Mouse (Mus musculus) liver, adult 2 months (tissue): ENCODE measurements around the gene Stat4. TPM values are rescaled to one million over a fixed set of nuclear protein-coding genes. Genes with fewer than 3 reads are reported as not detected.

Experiments used
- DNase-seq: peaks from one replicate; pipeline ENCODE4 v3.0.0-alpha.2; 2011; ENCODE audit warnings: low read depth, low spot score; ENCODE audit errors: extremely low read depth
- H3K27ac ChIP-seq: fragments of 200-500 bp; replicated peaks from 2 replicates; pipeline ENCODE4 v1.5.1; 2012; ENCODE audit warnings: low read depth, mild to moderate bottlenecking, control low read depth, inconsistent platforms, low read length; ENCODE audit not compliant: insufficient read depth
- H3K27me3 ChIP-seq: fragments of 200-500 bp; 2 replicates; pipeline ENCODE4 v1.6.1; 2012; ENCODE audit warnings: mild to moderate bottlenecking, moderate library complexity, low read length, inconsistent platforms; ENCODE audit not compliant: control insufficient read depth, insufficient read depth
- H3K36me3 ChIP-seq: fragments of 200-500 bp; 2 replicates; pipeline ENCODE4 v1.6.1; 2012; ENCODE audit warnings: low read length, inconsistent platforms; ENCODE audit not compliant: control insufficient read depth, insufficient read depth
- H3K4me1 ChIP-seq: fragments of 200-500 bp; 2 replicates; pipeline ENCODE4 v1.6.1; 2011; ENCODE audit warnings: low read length; ENCODE audit not compliant: control insufficient read depth, insufficient read depth
- H3K4me3 ChIP-seq: fragments of 200-500 bp; 2 replicates; pipeline ENCODE4 v1.5.1; 2011; ENCODE audit warnings: low read depth, mild to moderate bottlenecking, control low read depth, low read length, moderate library complexity; ENCODE audit not compliant: insufficient read depth
- H3K79me2 ChIP-seq: fragments of 200-500 bp; 2 replicates; pipeline ENCODE4 v1.6.1; 2012; ENCODE audit warnings: inconsistent platforms, mild to moderate bottlenecking, low read length, moderate library complexity; ENCODE audit not compliant: control insufficient read depth, insufficient read depth
- H3K9ac ChIP-seq: fragments of 200-500 bp; 2 replicates; pipeline ENCODE4 v1.6.1; 2012; ENCODE audit warnings: low read depth, mild to moderate bottlenecking, control low read depth, inconsistent platforms, low read length
- CTCF ChIP-seq: fragments of 200-500 bp; IDR thresholded peaks from 2 replicates; pipeline ENCODE4 v1.5.1; 2011; ENCODE audit warnings: low read depth, low read length, control low read depth
- POLR2A ChIP-seq: fragments of 200-500 bp; IDR thresholded peaks from 2 replicates; pipeline ENCODE4 v1.6.1; 2011; ENCODE audit warnings: low read length, control low read depth; ENCODE audit not compliant: insufficient read depth; ENCODE audit errors: extremely low read depth
- WGBS: fragments of 180-500 bp; shearing (Covaris S2); methylation state at CpG from one replicate; pipeline ENCODE4 v1.1.7; 2018; 5-methylcytosine and 5-hydroxymethylcytosine counted together
- polyA plus RNA-seq: library from polyadenylated mRNA; depleted of rRNA; stranded (reverse); fragments of >200 nt; gene quantifications from 2 replicates; pipeline ENCODE4 v1.2.3, GENCODE M21; 2012
- total RNA-seq: library from RNA; depleted of rRNA; stranded (reverse); fragments of >200 nt; gene quantifications from 2 replicates; pipeline ENCODE4 v1.2.3, GENCODE M21; 2014

Gene Stat4
- total and polyA plus RNA-seq, 2 experiments, result 0.02 to 0.46 TPM

DNA sequence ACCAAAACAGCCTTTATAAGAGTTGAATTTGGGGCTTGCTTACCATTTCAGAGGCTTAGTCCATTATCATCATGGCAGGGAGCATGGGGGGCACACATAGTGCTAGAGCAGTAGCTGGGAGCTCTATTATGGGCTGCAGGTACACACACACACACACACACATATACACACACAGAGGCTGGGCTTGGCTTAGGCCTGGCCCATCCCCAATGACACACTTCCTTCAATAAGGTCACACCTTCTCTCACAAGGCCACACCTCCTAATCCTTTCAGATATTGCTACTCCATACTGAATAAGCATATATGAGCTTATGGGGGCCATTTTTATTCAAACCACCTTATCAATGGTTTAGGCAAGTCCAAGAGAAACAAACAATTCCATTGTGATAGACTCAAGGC lies 25.3 kb downstream of the Stat4 start:
- no peak overlapping the region for H3K4me3 ChIP-seq
- no peaks in the 10 kb centered on the region for H3K79me2 ChIP-seq
- TF ChIP-seq CTCF (no peak), POLR2A (no peak)
- no peaks in the 10 kb centered on the region; the same call in 1 of the 2 replicates for H3K27me3 ChIP-seq
- no peaks in the 10 kb centered on the region for H3K4me1 ChIP-seq
- H3K9ac ChIP-seq, result no peak overlapping the region
- H3K36me3 ChIP-seq, result no peaks in the 10 kb centered on the region
- DNase-seq, result no peak
- no peak overlapping the region for H3K27ac ChIP-seq

DNA sequence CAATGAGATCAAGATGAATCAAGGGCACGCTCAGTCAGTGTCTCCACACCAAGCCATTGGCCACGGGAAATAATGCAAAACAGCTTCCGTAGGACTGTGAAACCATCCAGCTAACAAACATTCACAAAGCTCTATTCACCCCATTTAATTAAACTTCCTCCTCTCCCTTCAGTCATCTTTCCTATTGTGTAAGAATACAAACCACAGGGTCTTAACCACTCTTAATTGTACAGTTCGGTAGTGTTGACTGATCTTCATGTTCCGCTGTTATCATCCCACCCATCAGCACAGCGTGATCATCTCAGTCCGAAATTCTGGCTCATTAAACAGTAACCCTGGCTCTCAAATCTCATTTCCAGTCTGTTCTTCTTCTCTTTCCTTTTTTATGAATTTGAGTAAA lies 25.8 kb downstream of the Stat4 start:
- Histone ChIP-seq H3K4me1 (no peaks in the 10 kb centered on the region), H3K36me3 (no peaks in the 10 kb centered on the region), H3K27ac (no peak overlapping the region), H3K4me3 (no peak overlapping the region), H3K79me2 (no peaks in the 10 kb centered on the region), H3K9ac (no peak overlapping the region), H3K27me3 (no peaks in the 10 kb centered on the region; the same call in 1 of the 2 replicates)
- TF ChIP-seq POLR2A (no peak), CTCF (no peak)
- 82% methylated on average over 7 of the region's 7 CpGs for WGBS
- DNase-seq, result no peak

DNA sequence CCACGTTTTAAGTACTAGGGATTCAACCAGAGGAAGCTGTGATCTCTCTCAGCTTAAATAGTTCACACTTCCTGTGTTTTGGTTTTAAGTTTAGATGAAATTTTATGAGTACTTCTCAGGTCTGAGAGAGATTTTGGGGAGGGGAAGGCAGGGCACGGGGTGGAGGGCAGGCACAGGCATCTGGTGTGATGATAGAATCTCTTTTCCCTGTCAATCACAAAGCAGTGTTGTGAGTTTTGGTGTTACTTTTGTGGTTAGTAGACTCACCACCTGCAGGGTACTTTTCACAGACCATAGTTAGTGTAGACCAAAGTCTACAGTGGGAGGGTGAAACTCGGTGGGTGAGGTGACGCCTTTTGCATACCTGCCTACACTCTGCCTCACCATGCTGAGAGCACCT lies 32.7 kb downstream of the Stat4 start:
- Histone ChIP-seq H3K9ac (no peak overlapping the region), H3K27me3 (no peaks in the 10 kb centered on the region), H3K36me3 (no peaks in the 10 kb centered on the region), H3K4me1 (peaks cover 3% of the 10 kb centered on the region; the same call in 1 of the 2 replicates), H3K4me3 (no peak overlapping the region), H3K27ac (no peak overlapping the region), H3K79me2 (no peaks in the 10 kb centered on the region)
- DNase-seq, result peak; percentile 5
- 67% methylated on average over 4 of the region's 4 CpGs for WGBS
- no peak for TF ChIP-seq POLR2A
- TF ChIP-seq CTCF, result no peak

DNA sequence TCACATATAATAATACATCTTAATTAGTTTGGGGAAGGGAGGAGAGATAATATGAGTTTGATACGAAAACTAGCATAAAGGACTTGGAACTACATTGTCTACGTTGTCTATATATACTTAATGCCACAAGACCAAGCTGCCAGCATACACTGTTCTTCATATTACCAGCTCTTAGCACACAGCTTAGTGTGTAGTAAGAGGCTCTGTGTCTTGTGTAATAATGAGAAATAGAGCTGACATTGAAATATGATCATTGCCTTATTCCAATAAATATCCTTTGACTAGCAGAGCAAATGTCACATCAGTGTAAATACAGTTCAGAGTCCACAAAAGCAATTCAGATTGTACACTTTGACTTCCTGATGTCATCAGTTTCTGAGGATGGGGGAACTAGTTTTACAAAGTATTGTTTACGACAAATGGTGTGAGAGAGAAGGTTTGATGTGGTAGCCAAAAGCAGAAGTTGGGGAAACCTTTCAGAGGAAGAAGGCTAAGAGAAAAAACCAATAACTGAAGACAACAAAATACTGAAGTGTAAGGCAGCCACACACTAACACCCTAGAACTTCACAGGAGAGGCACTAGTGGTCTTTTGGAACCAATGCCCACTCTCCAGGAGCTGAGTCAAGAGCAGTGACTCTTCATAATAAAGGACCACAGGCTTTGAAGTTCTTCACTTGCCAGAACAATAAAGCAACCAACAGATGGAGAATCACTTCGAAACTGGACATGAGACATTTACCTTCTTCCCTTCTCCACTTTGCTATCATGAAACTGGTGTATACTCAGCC lies 35.2 kb downstream of the Stat4 start:
- 80% methylated on average over 4 of the region's 4 CpGs for WGBS
- no peaks in the 10 kb centered on the region for H3K79me2 ChIP-seq
- no peak overlapping the region for H3K4me3 ChIP-seq
- peaks cover 3% of the 10 kb centered on the region; the same call in 1 of the 2 replicates for H3K4me1 ChIP-seq
- TF ChIP-seq POLR2A (no peak), CTCF (no peak)
- no peaks in the 10 kb centered on the region for H3K36me3 ChIP-seq
- H3K27me3 ChIP-seq, result no peaks in the 10 kb centered on the region
- H3K27ac ChIP-seq, result no peak overlapping the region
- no peak overlapping the region for H3K9ac ChIP-seq
- DNase-seq, result peak; percentile 14

DNA sequence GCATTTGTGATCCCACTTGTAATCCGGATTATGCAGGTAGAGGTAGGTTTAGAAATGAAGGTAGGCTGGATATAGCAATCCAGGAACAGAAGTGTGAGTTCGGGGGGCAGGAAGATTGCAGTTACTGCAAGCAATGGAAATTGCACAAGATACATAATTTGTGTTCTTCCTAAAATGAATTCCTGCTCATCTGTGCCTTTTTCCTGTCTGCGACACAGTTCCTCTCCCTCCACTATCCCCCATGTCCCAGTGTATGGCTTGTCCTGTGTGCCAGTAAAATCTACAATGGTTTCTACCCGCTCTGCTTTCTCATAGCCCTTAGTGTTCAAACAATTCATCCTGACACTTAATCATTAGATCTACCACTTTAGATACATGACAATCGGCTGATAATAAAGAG lies 41.7 kb downstream of the Stat4 start:
- Histone ChIP-seq H3K9ac (no peak overlapping the region), H3K4me1 (no peaks in the 10 kb centered on the region), H3K36me3 (no peaks in the 10 kb centered on the region), H3K4me3 (no peak overlapping the region), H3K79me2 (no peaks in the 10 kb centered on the region), H3K27ac (no peak overlapping the region), H3K27me3 (no peaks in the 10 kb centered on the region)
- TF ChIP-seq POLR2A, result no peak
- TF ChIP-seq CTCF, result no peak
- WGBS, result 81% methylated on average over 5 of the region's 5 CpGs
- DNase-seq, result no peak
